Mouse (Mus musculus) C2C12 (cell line): ENCODE results near the gene Dmrt1.

Experiments
- CEBPB ChIP-seq: IDR thresholded peaks from one replicate; pipeline ENCODE4 v1.6.1; 2011; ENCODE audit warnings: low read depth, mild to moderate bottlenecking, control low read depth, moderate library complexity
- CTCF ChIP-seq: IDR thresholded peaks from one replicate; pipeline ENCODE4 v1.5.1; 2011; ENCODE audit not compliant: control insufficient read depth, insufficient read depth, insufficient read length
- FOSL1 ChIP-seq: IDR thresholded peaks from one replicate; pipeline ENCODE4 v1.8.0; 2011; ENCODE audit warnings: mild to moderate bottlenecking, low read length; ENCODE audit not compliant: poor library complexity, insufficient read depth, severe bottlenecking
- MAX ChIP-seq: IDR thresholded peaks from one replicate; pipeline ENCODE4 v1.6.1; 2011; ENCODE audit warnings: mild to moderate bottlenecking, control low read depth
- MYOD1 ChIP-seq: IDR thresholded peaks from one replicate; pipeline ENCODE4 v1.6.1; 2011; ENCODE audit warnings: low read depth; ENCODE audit not compliant: control insufficient read depth, insufficient read length
- USF1 ChIP-seq: IDR thresholded peaks from one replicate; pipeline ENCODE4 v1.6.1; 2011; ENCODE audit warnings: low read depth, mild to moderate bottlenecking, control low read depth, moderate library complexity

- TF ChIP-seq CTCF (no peak), MAX (no peak), CEBPB (no peak), USF1 (no peak), FOSL1 (no peak), MYOD1 (no peak)
Measured at GRCm38 (mm10) chr19:25525726-25526125, 20.3 kb downstream of the Dmrt1 start.
